Mouse (Mus musculus) olfactory bulb, adult 2 months (tissue): ENCODE measurements at regions not wholly inside any gene's neighbourhood (a gene's known extent, or its start where the extent isn't known, plus 50 kb on each side); places are given as distances from the start of the nearest gene placed in this dataset.
A peak's percentile ranks its signal among the peaks of the same experiment; 100 is the strongest.

Source experiments
- H3K27ac ChIP-seq: fragments of 200-500 bp; 2 replicates; pipeline ENCODE4 v1.5.1; 2012; ENCODE audit warnings: low read depth, low read length; ENCODE audit not compliant: insufficient read depth
- H3K4me1 ChIP-seq: fragments of 200-500 bp; 2 replicates; pipeline ENCODE4 v1.6.1; 2012; ENCODE audit warnings: low read length; ENCODE audit not compliant: control insufficient read depth, insufficient read depth
- H3K4me3 ChIP-seq: fragments of 200-500 bp; 2 replicates; pipeline ENCODE4 v1.5.1; 2012; ENCODE audit warnings: mild to moderate bottlenecking, low read depth, low read length, moderate library complexity; ENCODE audit not compliant: insufficient read depth
- CTCF ChIP-seq: fragments of 200-500 bp; IDR thresholded peaks from 2 replicates; pipeline ENCODE4 v1.5.1; 2012; ENCODE audit warnings: low read depth, mild to moderate bottlenecking, low read length, moderate library complexity; ENCODE audit not compliant: insufficient read depth
- POLR2A ChIP-seq: fragments of 200-500 bp; IDR thresholded peaks from 2 replicates; pipeline ENCODE4 v1.6.1; 2012; ENCODE audit warnings: mild to moderate bottlenecking, low read depth, low read length, moderate library complexity; ENCODE audit not compliant: insufficient read depth
- WGBS: fragments of 180-500 bp; shearing (Covaris S2); methylation state at CpG from one replicate; pipeline ENCODE4 v1.1.7; 2018; 5-methylcytosine and 5-hydroxymethylcytosine counted together

GRCm38 (mm10) chr13:60371656-60372055 lies 194.5 kb upstream of the Gas1 start:
- no peak overlapping the region for H3K27ac ChIP-seq
- 88% methylated on average over 2 of the region's 2 CpGs for WGBS
- no peak for TF ChIP-seq POLR2A
- no peak for TF ChIP-seq CTCF
- no peaks in the 10 kb centered on the region for H3K4me1 ChIP-seq
- H3K4me3 ChIP-seq: no peak overlapping the region

DNA sequence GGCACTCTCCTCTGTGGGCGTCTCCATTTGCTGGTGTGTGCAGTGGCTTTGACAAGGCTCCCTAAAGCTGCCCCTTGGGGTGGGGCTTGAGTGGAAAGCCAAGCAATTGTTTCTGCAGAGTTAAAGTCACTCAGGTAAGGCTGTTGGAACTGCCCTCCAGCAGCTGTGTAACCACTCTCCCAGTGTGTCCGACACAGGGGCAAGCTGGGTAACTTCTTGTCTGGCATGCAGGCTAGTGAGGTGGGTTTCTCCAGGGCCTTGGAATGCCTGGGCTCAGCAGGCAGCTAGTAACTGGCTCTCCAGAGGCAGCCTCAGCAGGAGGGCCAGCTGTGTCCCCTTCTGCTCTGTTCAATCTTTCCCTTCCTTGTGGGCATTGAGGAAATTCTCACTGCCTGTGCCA lies 199.5 kb upstream of the Gas1 start:
- TF ChIP-seq POLR2A (no peak), CTCF (no peak)
- WGBS: 86% methylated on average over 2 of the region's 2 CpGs
- Histone ChIP-seq H3K4me1 (no peaks in the 10 kb centered on the region), H3K4me3 (no peak overlapping the region), H3K27ac (no peak overlapping the region)

DNA sequence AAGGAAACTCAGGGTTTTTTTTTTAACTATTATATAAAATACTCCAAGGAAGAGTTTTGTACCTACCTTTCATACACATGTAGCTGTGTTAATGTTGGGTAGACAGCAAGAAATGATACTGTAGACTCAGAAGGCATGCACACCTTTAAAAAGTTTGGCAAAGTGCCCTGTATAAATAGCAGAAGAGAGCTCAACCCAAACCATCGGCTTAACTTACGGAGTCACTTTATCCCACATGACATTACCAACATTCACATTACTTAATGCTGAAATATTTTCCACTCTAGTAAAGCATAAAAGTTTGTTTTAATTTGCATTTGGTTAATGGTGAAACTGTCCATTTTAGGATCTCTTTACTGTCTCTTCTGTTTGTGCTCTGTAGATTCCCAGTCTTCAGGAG lies 205.7 kb upstream of the Gas1 start:
- no peaks in the 10 kb centered on the region for H3K4me1 ChIP-seq
- TF ChIP-seq POLR2A: no peak
- TF ChIP-seq CTCF: no peak
- H3K4me3 ChIP-seq: no peak overlapping the region
- no peak overlapping the region for H3K27ac ChIP-seq
- WGBS: 90% methylated on average over 2 of the region's 2 CpGs

DNA sequence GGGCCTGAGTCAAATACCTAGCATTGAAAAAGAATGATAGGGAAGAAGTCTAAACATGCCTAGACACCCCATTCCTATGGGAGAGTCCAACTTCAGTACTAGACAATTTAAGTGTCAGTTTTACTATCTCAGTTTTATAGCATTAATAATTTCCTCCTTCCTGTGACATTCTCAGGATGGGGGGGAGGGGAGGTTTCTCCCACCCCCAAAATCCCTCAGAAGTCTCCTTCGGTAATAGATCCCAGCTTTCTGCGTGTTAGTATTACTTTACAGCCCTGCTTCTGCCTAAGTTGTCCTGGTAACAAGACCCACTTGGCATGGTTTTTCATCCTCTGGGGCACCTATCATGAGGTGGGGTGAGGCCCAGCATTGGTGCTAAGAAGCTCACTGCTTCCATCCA lies 202.9 kb upstream of the Dapk1 start:
- TF ChIP-seq POLR2A (no peak), CTCF (no peak)
- Histone ChIP-seq H3K27ac (no peak overlapping the region), H3K4me3 (no peak overlapping the region), H3K4me1 (peaks cover 3% of the 10 kb centered on the region; the same call in 1 of the 2 replicates)
- 95% methylated on average over 2 of the region's 2 CpGs for WGBS

DNA sequence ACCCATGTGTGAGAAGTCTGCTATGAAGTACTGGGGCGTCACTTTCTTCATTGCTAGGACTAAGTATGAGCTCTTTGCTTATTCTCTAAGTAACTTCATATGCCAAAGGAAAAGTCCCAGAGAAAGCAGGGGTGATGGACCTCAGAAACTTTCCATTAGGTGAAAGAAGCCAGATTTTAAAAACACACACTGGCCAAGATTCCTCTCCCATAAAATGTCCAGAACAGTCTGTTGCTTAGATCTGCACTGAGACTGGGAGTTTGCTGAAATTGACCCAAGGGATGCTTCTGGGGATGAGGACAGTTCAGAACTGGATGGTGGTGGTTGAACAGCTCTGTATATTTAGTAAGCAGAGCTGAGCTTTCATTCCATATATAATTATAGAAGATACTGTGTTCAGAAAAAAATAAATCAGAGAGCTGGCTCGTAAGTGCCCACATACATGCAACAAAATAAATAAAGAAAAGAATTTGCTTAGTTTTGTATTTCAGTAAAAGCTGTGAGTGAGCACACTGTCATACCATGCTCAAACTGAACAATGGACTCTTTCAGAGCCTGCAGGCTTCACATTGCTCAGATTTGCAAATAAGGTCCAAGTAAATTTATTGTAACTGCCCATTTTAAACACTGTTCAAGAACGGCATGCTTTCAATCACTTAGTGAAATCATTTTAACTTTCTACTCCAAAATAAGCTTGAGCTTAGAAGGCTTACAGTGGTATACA lies 200.8 kb upstream of the Dapk1 start:
- TF ChIP-seq CTCF: no peak
- Histone ChIP-seq H3K4me3 (no peak overlapping the region), H3K27ac (no peak overlapping the region), H3K4me1 (peaks cover 5% of the 10 kb centered on the region; the same call in 1 of the 2 replicates)
- WGBS: 62% methylated on average over 3 of the region's 3 CpGs

DNA sequence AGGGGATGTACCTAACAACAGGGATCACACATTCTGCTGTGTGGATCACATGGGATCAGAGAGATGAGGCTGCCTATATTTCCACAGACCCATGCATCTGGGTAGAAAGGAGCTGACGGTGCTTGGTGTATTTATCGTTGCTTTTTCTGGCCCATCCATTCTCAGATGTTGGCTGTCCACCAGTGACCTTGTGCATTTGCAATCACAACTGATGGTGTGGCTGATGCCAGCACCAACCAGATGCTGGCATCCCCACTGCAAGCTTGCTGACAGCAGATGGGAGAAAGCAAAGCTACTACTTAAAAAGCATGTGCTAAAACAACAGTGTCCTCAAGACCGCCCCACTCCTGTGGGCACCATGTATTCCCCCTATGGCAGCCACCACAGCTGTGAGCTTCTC lies 198.3 kb upstream of the Dapk1 start:
- no peak overlapping the region for H3K4me3 ChIP-seq
- 46% methylated on average over 3 of the region's 3 CpGs for WGBS
- peak overlapping the region; percentile 28 for H3K27ac ChIP-seq
- H3K4me1 ChIP-seq: peaks cover 5% of the 10 kb centered on the region; the same call in 1 of the 2 replicates
- TF ChIP-seq POLR2A (no peak), CTCF (no peak)

- WGBS: 90% methylated on average over 4 of the region's 4 CpGs
- H3K27ac ChIP-seq: no peak overlapping the region
- peaks cover 9% of the 10 kb centered on the region; the same call in 1 of the 2 replicates for H3K4me1 ChIP-seq
- TF ChIP-seq CTCF: no peak
- TF ChIP-seq POLR2A: no peak
- H3K4me3 ChIP-seq: no peak overlapping the region
Observed at GRCm38 (mm10) chr13:60407344-60407743, 194.4 kb upstream of the Dapk1 start.

DNA sequence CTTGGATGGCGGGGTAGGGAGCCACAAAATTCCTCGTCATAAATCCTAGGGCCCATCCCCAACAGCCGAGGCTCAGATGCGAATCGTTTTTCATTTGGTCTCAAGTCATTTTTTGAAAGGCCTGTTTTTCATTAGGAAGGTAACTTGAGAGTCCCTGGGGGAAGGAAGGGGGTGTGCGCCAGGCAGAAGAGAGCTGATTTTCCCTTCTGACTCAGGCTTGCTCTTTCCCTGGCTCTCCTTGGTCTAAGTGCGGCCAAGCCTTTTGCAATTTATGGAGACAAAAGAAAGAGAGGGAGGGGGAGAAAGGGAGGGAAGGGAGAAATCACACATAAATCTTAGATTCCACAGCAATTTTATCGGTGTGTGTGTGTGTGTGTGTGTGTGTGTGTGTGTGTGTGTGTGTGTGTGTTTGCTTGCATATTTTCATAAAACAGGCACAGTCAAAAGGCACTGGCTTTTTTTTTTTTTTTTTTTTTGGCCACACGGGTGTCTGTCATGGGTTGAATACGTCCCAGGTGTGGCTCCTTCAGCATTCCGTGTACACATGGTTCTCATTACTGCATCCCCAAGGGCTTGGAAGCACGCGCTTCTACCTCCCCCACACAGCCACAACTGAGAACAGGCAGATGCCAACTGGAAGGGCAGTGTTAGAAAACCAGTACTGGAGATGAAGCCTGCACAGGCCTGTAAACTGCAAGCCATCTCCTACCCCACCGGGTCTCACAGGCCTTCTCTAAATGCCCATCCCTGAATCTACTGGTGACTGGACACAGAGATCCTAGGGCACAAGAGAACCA lies 191.8 kb upstream of the Dapk1 start:
- 70% methylated on average over 14 of the region's 14 CpGs for WGBS
- no peak for TF ChIP-seq POLR2A
- TF ChIP-seq CTCF: no peak
- 0 out of 2 replicates have a peak, but pooled peaks cover 3% of the 10 kb centered on the region for H3K4me1 ChIP-seq

GRCm38 (mm10) chr13:60416024-60416423 lies 185.7 kb upstream of the Dapk1 start:
- WGBS: 94% methylated on average over 1 of the region's 1 CpGs
- H3K27ac ChIP-seq: no peak overlapping the region
- no peak for TF ChIP-seq CTCF
- no peak for TF ChIP-seq POLR2A
- H3K4me1 ChIP-seq: peaks cover 3% of the 10 kb centered on the region; the same call in 1 of the 2 replicates
- no peak overlapping the region for H3K4me3 ChIP-seq

More for the DNA sequence above, 191.8 kb upstream of the Dapk1 start:
- H3K4me3 ChIP-seq: no peak overlapping the region
- no peak overlapping the region for H3K27ac ChIP-seq
